Comparison of ENCODE assay signal across 24 mouse cellular contexts in the genomic region with DNA sequence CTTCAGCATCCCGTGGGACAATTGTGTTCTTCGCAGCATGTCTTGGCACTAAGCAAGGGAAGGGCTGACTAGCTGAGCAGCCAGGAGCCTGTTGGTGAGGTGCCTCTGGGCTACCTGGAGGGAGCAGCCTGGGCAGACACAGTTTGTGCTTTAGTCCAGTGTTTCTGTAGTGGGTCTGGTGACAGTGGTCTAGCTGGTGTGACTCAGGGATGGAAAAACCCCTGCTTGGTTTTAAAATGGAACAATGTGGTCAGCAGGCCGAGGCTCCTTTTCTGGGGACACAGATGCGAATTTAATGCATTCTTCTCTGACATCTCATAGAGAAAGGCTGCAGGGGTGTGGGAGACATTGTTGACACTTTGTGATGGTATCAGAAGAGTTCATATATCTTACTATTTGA.
"Had no signal": no experiment of that assay in that cellular context is flagged by ENCODE, and none has a peak within 500 bp of the region (broad histone marks: within the 10 kb centered on the region; RNA-seq: fewer than 3 reads in every experiment).

No protein-coding gene starts in this region.

- H3K4me3 ChIP-seq: heart, embryonic 13.5 days; heart, embryonic 15.5 days; hindbrain, embryonic 13.5 days; hindbrain, embryonic 15.5 days; kidney, embryonic 15.5 days; left cerebral cortex, adult 2 months; limb, embryonic 10.5 days; limb, embryonic 12.5 days; liver, embryonic 13.5 days had no signal

- H3K9ac ChIP-seq: heart, embryonic 13.5 days; heart, embryonic 15.5 days; hindbrain, embryonic 13.5 days; hindbrain, embryonic 15.5 days; kidney, embryonic 15.5 days; limb, embryonic 12.5 days; liver, embryonic 13.5 days had no signal

- H3K27ac ChIP-seq: heart, embryonic 13.5 days; heart, embryonic 15.5 days; hindbrain, embryonic 13.5 days; hindbrain, embryonic 15.5 days; hindbrain, postnatal 0 days; kidney, embryonic 15.5 days; kidney, postnatal 0 days; left cerebral cortex, adult 2 months; limb, embryonic 10.5 days; limb, embryonic 12.5 days; liver, embryonic 13.5 days had no signal

- H3K9me3 ChIP-seq: heart, embryonic 13.5 days; heart, embryonic 15.5 days; hindbrain, embryonic 13.5 days; hindbrain, embryonic 15.5 days; kidney, embryonic 15.5 days; limb, embryonic 10.5 days; limb, embryonic 12.5 days; liver, embryonic 13.5 days had no signal

- DNase-seq: gastrocnemius, postnatal 14 days; gastrocnemius, postnatal 36 days; heart, postnatal 36 days; kidney, adult 11 months; kidney, adult 2 months; kidney, adult 9 months; kidney, postnatal 36 days; layer of hippocampus, adult 9-11 months; layer of hippocampus, postnatal 36 days; liver; liver, embryonic 13.5 days had no signal

- H3K4me2 ChIP-seq: heart, embryonic 11.5 days; heart, embryonic 13.5 days; heart, embryonic 15.5 days; hindbrain, embryonic 13.5 days; hindbrain, embryonic 15.5 days; kidney, embryonic 15.5 days; limb, embryonic 12.5 days; liver, embryonic 11.5 days; liver, embryonic 13.5 days had no signal

- H3K27me3 ChIP-seq: heart, embryonic 13.5 days; heart, embryonic 15.5 days; hindbrain, embryonic 15.5 days; kidney, embryonic 15.5 days; limb, embryonic 12.5 days had no signal

- H3K36me3 ChIP-seq: heart, embryonic 13.5 days; heart, embryonic 15.5 days; hindbrain, embryonic 13.5 days; hindbrain, embryonic 15.5 days; kidney, embryonic 15.5 days; limb, embryonic 10.5 days; limb, embryonic 12.5 days; liver, embryonic 13.5 days had no signal

- ATAC-seq: hindbrain, postnatal 0 days; intestine, embryonic 16.5 days had no signal
